Mouse (Mus musculus): Measurements from ENCODE around the gene Mgmt.

The Mgmt gene

DNA sequence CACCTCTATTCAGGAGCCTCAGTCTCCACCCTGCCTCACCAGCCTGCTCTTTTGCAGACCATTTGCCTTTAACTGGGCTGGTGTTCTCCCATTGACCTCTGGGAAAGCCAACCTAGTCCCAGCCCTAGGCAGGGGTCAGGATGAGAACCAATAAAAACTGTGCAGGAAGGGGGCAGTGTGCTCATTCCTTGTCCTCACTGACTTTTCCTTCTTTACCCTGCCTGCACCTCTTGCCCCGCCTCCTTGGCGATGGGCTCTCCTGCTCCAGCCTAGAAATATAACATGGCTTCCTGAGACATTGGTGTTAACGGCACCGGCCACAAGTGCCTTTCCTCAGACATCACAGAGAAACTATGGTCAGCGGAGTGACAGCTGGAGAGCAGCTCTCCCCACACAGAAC lies 161.7 kb downstream of the Mgmt start:
- DNase-seq (ENCODE audit: low spot score in 2 of 2) = no peak

DNA sequence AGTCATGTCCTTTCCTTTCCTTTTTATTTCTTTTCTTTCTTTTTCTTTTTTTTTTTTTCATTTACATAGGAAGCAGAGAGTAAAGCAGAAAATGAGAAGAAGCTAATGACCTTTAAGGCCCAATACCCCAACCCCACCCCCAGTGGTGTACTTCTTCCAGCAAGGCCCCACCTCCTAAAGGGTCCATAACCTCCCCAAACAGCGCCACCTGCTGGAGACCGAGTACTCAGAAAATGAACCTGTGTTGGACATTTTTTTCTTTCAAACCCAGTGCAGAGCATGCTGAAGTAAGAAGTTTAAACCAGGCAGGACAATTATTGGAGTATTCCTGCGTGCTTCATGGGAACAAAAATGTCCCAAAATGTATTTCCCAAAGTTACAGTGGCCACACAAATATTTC lies 166.1 kb downstream of the Mgmt start:
- DNase-seq (ENCODE audit: low spot score in 2 of 2) = no peak

DNA sequence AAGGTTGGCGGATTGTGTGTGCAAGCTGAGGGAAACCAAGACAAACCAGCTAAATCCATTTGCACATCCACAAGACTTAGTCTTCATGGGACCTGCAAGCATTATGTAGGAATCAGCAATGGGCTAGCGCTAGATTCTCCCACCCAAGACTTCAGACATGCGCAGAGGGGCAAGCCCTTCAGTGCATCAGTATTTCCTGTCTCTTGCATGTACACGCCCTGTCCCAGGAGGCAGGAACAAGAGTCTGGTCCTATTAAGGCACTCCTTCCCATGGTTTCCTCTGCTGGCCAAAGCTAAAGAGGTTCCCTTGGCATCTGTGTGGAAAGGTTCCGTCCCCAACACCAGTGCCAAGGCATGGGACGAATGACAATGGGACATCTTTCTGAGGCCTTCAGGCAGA lies 166.7 kb downstream of the Mgmt start:
- DNase-seq (ENCODE audit: low spot score in 2 of 2) = no peak

GRCm38 (mm10) chr7:137064255-137064654 lies 169.8 kb downstream of the Mgmt start:
- no peak for DNase-seq (ENCODE audit: low spot score in 2 of 2)

DNA sequence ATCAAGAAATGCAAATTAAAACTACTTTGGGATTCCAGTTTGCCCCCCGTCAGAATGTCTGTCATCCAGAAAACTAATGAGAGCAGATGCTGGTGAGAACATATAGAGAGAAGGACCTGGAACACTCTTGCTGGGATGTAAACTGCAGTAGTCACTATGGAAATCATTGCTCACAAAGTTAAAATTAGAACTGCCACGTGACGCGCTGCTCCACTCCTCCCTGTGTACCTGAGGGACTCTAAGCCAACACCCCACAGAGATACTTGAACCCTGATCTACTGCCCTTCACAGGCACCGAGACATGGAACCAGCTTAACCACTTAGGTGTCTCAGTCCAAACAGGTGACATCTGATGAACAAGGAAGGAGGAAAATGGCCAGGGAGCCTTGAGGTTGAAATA lies 171.0 kb downstream of the Mgmt start:
- DNase-seq (ENCODE audit: low spot score in 2 of 2) = no peak

GRCm38 (mm10) chr7:137066211-137066610 lies 171.8 kb downstream of the Mgmt start:
- DNase-seq (ENCODE audit: low spot score in 2 of 2) = no peak

GRCm38 (mm10) chr7:137066997-137067396 lies 172.6 kb downstream of the Mgmt start:
- no peak for DNase-seq (ENCODE audit: low spot score in 2 of 2)

DNA sequence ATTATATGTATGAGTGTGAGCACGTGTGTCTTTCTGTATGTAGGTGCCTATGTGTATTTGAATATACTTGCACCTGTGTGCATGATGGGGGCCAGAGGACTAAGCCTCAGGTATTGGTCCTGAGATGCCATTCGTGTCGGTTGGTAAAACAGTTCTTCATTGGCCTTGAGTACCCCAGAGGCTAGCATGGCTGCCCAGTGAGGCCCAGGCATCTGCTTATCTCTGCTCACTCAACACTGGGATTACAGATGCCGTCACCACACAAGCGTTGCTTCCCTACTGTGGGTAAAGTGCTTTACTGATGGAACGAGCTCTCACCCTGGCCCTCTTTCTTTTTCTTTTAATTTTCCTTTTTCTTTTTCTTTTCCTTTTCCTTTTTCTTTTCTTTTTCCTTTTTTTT lies 173.3 kb downstream of the Mgmt start:
- DNase-seq (ENCODE audit: low spot score in 2 of 2) = no peak

DNA sequence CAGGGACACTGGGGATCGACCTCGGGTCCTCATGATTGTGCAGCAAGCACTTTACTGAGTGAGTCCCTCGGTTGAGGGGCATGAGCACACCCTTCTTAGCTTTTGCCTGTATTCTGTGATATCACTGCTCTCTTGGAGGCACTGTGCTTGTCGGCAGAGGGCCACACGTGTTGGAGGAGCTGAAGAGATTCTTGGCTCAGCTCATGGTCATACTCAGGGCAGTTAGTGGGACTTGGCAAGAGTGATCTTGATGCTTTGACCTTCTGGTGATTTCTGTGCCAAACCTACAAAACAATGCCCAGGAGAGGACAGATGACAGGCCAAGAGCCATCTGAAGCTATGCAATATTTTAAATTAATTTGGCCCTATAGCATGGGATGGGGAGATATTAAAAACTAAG lies 174.4 kb downstream of the Mgmt start:
- peak in 1 of 2 experiments; percentile 60 for DNase-seq (ENCODE audit: low spot score in 2 of 2)

DNA sequence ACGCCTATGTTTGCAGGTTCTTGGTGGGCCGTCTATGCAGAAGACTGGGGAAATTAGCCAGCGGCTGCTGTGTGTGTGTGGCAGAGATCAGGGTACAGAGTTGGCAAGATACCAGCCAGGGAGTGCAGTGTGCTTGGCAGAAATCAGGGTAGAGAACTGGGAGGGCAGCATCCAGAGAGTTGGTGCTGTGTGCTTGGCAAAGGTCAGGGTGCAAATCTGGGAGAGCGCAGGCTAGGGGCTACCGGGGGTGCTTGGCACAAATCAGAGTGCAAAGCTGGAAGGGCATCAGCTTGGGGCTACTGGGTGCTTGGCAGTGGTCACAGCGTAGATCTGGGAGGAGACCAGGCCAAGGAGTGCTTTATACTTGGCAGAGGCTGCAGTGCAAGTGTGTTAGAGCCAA lies 175.4 kb downstream of the Mgmt start:
- DNase-seq (ENCODE audit: low spot score in 2 of 2) = peak; percentile 43 to 52

GRCm38 (mm10) chr7:137071346-137071745 lies 176.9 kb downstream of the Mgmt start:
- no peak for DNase-seq (ENCODE audit: low spot score in 2 of 2)

DNA sequence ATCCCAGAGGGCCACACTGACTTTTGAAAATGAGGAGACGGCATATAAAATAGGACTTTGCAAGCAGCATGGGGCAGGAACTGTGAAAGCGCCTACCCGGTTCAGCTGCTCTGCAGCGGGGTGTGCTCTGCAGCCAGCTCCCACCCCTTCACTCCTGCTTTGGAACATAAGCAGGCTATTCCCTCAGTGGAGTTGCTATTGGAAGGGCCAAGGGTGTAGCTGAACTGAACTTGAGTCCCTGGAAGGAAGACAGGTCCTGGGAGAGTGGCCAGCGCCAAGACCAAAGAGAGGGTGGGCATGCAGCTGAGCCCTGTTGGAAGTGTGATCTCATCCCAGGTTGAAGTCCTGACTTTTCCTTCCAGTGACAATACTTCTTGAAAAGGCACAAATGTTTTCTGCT lies 179.5 kb downstream of the Mgmt start:
- DNase-seq (ENCODE audit: low spot score in 2 of 2) = peak; percentile 46 to 53

DNA sequence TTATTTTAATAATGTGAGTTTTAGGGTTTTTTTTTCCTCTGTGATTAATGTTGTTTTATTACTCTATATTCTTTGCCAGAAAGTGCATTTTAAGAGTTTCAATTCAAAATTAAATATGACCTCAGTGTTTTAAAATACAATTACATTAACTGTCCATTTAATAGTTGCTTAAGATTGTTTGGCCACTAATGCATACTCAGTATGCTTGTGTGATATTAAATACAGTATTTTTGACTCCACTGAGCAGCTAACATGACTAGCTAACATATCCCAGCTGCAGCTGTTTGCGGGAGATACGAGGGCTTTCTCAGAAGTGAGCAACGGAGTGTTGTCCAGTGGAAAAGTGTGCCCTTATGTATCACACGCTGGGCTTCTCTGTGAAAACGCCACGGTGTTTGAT lies 179.9 kb downstream of the Mgmt start:
- no peak for DNase-seq (ENCODE audit: low spot score in 2 of 2)

- DNase-seq (ENCODE audit: low spot score in 2 of 2) = no peak
Measured at GRCm38 (mm10) chr7:137075301-137075700, 180.9 kb downstream of the Mgmt start.

DNA sequence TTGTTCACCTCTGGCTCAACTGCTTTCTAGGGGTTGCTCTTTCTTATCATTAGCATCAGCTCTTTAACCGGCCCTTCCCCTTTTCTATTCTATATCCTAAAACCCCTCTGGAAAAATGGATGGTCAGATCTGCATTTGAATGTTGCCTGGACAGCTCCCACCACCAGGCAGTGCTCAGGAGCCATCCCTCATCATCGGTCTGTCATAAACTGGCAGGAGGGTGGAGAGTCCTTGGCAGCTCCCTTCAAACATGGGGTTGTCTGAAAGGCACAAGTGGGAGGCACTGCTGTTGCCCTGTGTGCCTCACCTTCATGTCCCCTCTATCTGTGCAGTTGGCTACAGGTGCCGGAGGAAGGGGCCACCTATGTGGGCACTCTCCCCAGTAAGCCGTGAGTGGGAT lies 185.8 kb downstream of the Mgmt start:
- DNase-seq (ENCODE audit: low spot score in 2 of 2) = no peak

- no peak for DNase-seq (ENCODE audit: low spot score in 2 of 2)
Measured at GRCm38 (mm10) chr7:137082171-137082570, 187.8 kb downstream of the Mgmt start.

- no peak for DNase-seq (ENCODE audit: low spot score in 2 of 2)
Measured at GRCm38 (mm10) chr7:137084651-137085050, 190.2 kb downstream of the Mgmt start.

DNA sequence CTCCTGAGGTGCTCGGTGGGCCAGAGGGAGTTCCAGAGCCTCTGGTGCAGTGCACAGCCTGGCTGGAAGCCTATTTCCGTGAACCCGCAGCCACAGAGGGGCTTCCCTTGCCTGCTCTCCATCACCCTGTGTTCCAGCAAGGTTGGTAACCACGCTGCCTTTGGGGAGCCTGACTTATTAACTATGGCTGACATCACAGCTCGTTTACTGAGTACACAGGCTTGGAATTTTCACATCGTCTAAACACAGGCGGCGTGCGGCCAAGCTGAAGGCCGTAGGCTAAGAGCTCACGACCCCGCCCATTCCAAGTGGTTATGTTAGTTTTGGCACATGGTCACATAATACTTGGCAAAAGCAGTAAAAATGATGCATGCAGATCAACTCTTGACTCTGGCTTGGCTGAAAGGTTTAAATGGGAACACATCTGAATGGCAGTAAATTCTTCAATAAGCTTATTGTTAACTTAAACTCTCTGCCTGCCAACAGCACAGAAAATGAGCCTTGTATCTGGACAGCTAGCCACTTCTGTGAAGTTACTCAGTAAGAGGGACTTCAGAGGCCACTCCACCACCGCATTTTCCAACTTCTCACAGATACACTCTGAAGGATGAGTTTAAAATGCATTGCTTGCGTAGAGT lies 191.7 kb downstream of the Mgmt start:
- DNase-seq (ENCODE audit: low spot score in 2 of 2) = peak; percentile 81 to 86

DNA sequence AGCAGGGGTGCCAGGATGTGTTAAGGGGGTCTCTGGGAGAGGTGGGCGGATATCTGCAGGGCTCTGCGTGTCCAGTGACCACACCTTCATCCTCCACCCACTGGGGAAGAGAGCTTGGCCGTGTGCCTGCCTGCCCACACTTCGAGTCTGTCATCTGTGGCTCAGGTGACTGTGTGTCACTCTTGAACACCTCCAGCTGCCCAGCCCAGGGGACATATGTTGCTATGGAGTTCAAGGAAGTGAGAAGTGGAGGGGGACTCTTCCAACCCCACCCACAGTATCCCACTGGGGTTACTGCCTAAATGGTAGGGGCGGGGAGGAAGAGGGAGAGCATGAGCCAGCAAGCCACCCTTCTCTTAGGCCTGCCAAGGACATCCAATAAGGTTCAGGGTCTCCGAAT lies 192.7 kb downstream of the Mgmt start:
- DNase-seq (ENCODE audit: low spot score in 2 of 2) = no peak

DNA sequence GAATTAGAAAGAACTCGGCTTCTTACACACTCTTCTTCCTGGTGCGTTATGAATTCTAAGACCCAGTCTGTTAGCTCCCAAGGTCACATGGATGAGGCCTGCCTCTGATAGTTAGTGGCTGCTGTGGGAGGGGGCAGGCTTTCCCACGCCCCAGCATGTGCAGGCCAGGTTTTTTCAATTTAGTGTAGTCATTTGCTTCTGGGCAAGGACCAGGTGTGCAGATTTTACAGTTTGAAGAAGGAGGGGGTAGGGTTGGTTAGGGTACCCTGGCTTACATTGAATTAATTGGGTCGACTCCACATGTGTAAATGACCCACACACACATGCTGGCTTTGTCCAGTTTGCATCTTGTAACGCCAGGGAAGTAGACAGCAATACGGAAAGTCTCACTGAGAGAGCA lies 193.7 kb downstream of the Mgmt start:
- DNase-seq (ENCODE audit: low spot score in 2 of 2) = no peak

DNA sequence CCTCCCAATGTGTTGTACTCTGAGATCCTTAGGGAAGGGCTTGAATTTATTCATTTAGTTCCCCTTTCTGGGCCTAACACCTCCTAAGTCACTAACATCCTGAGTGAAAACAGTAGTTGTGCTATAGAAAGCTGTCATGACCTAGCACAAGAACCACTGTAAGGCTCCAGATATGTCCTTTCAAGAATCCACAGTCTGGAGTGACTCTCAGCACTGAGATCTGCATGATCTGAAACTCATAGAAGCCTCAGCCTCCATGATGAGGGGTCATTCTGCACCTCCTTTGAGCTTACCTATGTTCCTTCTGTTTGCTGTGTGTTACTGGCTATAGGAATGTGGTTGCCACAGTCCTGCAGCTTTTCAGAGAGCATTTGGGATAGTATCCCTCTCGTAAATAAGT lies 200.1 kb downstream of the Mgmt start:
- no peak for DNase-seq (ENCODE audit: low spot score in 2 of 2)

DNA sequence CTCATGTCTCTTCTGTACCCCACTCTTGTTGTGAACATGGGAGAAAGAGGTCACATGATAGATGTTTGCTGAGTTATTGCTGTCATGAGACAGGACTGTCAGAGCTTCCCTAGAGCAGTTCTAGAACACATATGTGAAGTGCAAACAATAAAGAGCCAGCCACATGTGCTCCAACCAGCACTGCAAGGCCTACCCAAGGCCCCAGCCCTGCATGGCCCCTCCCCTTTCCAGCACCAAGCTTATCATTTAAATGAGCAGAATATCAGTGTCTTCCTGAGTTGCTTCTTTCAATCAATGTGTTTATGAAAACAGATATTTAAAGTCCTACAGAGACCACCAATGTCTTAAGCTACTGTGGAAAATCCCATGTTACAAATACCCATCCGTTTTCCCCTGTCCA lies 201.3 kb downstream of the Mgmt start:
- no peak for DNase-seq (ENCODE audit: low spot score in 2 of 2)

DNA sequence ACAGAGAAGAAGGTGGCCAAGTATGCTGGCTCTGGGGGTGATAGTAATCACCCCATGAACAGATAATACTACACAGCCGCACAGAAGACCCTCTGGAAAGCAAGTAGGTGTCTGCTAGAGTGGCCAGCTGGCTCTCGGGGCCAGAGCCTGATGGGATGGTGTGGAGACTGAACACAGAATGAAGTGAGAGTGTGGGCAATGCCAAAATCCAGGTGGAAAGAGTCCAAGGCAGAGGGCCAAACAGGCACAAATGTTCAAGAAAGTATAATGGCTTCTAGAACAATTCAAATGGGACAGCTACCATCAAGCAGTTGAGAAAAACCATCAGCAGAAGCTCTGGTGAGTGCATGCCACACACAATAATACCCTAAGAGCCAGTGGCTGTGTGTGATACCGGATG lies 205.4 kb downstream of the Mgmt start:
- DNase-seq (ENCODE audit: low spot score in 2 of 2) = no peak

DNA sequence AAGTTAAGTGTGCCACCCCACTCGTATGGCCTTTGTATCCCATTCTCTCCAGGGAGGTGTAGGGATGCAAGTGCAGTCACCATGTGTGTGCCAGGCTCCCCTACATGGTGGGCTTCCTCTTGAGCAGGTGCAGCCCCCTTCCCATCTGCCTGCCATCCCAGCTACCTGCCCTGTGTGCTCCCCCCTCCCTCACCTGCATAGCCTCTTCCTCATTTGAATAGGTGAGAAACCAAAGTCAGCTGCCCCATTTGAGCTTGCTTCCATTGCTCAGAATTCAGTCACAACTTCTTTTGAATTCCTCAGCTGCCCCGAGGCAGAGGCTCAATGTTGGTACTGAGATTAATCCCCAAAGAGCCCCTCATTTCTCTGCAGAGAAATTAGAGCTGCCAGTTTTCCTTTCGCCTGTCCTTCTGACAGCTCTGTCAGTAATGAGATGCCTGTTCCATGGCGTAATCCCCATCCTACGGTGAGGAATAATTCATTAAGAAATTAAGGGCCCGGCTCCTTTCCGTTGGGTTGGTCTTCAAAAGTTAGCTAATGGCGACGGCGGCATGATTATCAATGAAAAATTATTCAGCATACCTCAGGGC lies 208.3 kb downstream of the Mgmt start:
- no peak for DNase-seq (ENCODE audit: low spot score in 2 of 2)
